Mouse (Mus musculus) Patski (cell line): Measurements from ENCODE around the gene Ilf3. TPM values are rescaled to one million over a fixed set of nuclear protein-coding genes. Genes with fewer than 3 reads are reported as not detected.

Experiments
- ATAC-seq: fragments of 100-300 bp; one replicate; pipeline ENCODE4 v1.8.0; 2021
- CTCF ChIA-PET: fragments of 350-600 bp; sonication (Branson Sonifier 250); formaldehyde crosslinking; loops from one replicate; lab custom pipeline; 2022; ENCODE audit warnings: inconsistent platforms; lab: Charles Lee
- POLR2A ChIA-PET: fragments of 350-600 bp; sonication (Branson Sonifier 250); formaldehyde crosslinking; loops from one replicate; lab custom pipeline; 2022; ENCODE audit warnings: antibody characterized with exemption, inconsistent platforms; lab: Charles Lee
- DNase-seq: peaks from one replicate; pipeline ENCODE4 v3.0.0-alpha.2; 2011; ENCODE audit warnings: low read depth, low spot score
- H3K27me3 ChIP-seq: fragments of 371-371 bp; one replicate; pipeline ENCODE4 v1.5.1; 2021
- CTCF ChIP-seq: fragments of 100-300 bp; IDR thresholded peaks from one replicate; pipeline ENCODE4 v1.5.1; 2021
- in situ Hi-C: fragments of 300-500 bp; cut with MboI; formaldehyde crosslinking; loops from 3 replicates; pipeline ENCODE4 v1.11.1; 2018; ENCODE audit warnings: low pct_unique_long_range_greater_than_20kb, mixed read lengths
- polyA plus RNA-seq: library from polyadenylated mRNA; unstranded; gene quantifications from one replicate; pipeline ENCODE4 v1.2.3, GENCODE M21; 2021

The Ilf3 gene
- polyA plus RNA-seq, 1 experiment from 2014 or later: 110 TPM

DNA sequence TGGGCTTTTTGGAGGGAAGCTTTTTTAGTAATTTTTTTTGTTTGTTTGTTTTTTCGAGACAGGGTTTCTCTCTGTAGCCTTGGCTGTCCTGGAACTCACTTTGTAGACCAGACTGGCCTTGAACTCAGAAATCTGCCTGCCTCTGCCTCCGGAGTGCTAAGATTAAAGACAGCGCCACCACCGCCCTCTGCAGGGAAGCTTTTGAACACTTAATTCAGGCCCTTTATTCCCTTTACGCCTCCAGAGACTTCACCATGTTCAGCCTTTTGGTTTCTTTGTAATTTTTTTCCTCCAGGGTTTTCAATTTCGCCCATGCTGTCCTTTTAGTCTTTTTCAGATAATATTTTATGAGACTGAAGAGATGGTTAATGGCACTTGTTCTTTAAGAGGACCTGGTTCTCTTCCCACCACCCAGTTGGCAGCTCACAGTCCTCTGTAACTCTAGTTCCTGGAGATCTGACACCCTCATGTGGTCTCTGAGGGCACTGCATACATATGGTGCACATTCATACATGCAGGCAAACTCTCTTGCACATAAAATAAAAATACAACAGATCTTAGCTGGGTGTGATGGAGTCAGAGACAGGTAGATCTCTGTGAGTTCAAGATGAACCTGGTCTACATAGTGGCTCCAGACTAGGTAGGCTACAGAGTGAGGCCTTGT is 77.5 kb downstream of the Ilf3 start:
- no peak for TF ChIP-seq CTCF
- ATAC-seq (no peak), DNase-seq (no peak)
- POLR2A ChIA-PET: interaction anchor here (1.0 kb wide), 1 partner anchor 12 kb away, joined by 3 read pairs; no protein-coding TSS in a partner anchor
- in situ Hi-C loops: no loop called here
- no peaks in the 10 kb centered on the region for H3K27me3 ChIP-seq
- CTCF ChIA-PET: interaction anchor here (0.8 to 1.7 kb wide), 3 partner anchors 10 to 15 kb away, joined by 3 read pairs; no protein-coding TSS in a partner anchor

DNA sequence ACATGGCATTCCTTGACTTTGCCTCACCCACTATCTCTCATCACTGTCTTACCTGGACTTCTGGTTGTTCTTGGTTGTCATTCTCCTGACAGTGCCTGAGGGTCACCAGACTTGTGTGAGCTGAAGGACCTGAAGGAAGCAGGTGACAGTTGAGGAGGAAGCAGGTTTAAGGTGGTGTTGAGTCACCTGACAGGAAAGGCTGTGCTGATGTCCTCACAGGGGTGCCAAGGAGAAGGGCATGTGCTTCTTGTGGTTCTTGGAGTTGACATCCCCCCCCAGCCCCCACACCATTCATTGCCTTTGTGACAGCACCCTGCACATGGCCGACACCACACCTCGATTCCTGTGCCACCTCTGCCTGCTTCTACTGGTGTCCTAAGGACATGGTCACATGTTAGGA is 80.1 kb downstream of the Ilf3 start:
- H3K27me3 ChIP-seq: no peaks in the 10 kb centered on the region
- ChIA-PET POLR2A (no interaction called here), CTCF (no interaction called here)
- DNase-seq: no peak
- ATAC-seq: no peak
- in situ Hi-C loops: no loop called here
- no peak for TF ChIP-seq CTCF

DNA sequence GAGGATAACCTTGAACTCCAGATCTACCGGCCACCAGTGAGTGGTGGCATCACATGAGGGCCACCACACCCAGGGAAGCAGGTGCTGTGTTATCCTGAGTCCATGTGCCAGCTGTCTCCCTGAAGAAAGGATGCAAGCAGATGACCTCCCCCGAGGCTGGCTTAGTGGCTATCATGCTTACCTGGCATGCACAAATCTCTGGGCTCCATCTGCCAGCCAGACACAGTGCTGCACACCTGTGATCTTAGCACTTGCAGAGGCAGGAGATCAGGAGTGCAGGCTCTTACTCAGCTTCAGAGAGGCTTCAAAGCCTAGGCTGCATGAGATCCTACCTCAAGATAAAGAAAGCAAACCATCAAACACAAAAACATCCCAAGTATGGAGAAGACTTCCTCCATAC is 82.0 kb downstream of the Ilf3 start:
- in situ Hi-C loops: no loop called here
- H3K27me3 ChIP-seq: no peaks in the 10 kb centered on the region
- CTCF ChIA-PET: interaction anchor here (1.0 to 1.4 kb wide), 2 partner anchors 11 to 24 kb away, joined by 3 to 5 read pairs; no protein-coding TSS in a partner anchor
- POLR2A ChIA-PET: no interaction called here
- no peak for TF ChIP-seq CTCF
- DNase-seq (no peak), ATAC-seq (no peak)

DNA sequence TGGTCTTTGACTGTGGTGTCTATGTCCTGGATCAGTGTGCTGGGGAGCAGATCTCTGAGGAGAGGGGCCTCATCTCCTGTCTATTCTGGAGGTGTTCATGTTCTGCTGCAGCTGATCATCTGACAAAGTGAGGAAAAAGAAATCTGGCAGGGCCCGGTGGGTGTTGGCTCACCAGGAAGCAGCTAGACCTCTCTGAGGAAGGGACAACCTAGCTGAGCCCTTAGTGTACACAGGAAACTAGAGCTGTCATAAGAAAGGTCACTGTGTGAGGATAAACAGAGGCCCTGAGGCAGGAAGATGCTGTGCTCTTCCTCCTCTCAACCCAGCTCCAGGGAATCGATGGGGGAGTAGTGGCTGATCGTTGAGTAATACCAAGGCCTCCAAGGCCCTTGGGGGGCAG is 82.6 kb downstream of the Ilf3 start:
- in situ Hi-C loops: no loop called here
- no peak for TF ChIP-seq CTCF
- H3K27me3 ChIP-seq: no peaks in the 10 kb centered on the region
- ATAC-seq: no peak
- no peak for DNase-seq
- ChIA-PET POLR2A (no interaction called here), CTCF (no interaction called here)

DNA sequence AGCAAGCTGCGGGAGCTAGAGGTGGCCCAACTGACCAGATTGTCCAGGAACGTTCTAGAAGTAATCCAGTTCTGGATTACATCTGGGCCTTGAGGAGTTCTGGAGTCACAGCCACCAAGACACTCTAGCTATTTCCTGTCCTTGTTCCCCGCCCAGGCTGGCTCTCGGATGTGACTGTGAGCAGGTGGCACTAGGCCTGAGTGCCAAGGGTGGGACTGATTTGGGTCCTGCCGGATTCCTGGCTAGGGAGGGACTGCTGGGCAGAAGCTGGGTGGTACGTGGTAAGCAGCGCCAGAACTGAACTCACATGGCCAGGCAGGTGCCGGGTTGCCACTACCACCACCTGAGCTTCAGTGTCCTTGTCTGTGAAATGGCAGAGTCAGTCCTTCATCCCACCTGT is 83.7 kb downstream of the Ilf3 start:
- in situ Hi-C loops: no loop called here
- no peaks in the 10 kb centered on the region for H3K27me3 ChIP-seq
- ChIA-PET POLR2A (no interaction called here), CTCF (interaction anchor here (0.9 kb wide), 1 partner anchor 20 kb away, joined by 3 read pairs; no protein-coding TSS in a partner anchor)
- DNase-seq: no peak
- TF ChIP-seq CTCF: no peak
- no peak for ATAC-seq

DNA sequence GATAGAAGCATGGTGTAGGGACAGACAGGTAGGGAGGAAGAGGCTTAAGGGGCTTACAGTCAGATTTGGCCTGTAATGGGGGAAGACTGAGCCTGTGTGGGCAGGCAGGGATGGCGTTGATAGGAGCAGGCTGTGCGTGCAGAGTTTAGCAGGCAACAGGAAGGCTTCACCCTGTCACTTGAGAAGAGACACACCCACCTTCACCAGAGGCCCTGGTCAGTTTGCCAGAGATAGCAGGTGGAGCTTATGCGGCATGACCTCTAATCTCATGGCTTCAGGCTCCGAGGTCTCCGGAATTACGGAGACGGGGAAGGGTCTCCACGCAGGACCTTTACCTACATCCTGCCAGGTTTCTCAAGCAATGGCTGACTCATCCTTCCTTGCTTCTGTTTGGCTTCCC is 84.2 kb downstream of the Ilf3 start:
- TF ChIP-seq CTCF: no peak
- POLR2A ChIA-PET: no interaction called here
- ATAC-seq: no peak
- in situ Hi-C loops: no loop called here
- no peak for DNase-seq
- no peaks in the 10 kb centered on the region for H3K27me3 ChIP-seq
- CTCF ChIA-PET: interaction anchor here (0.9 kb wide), 1 partner anchor 20 kb away, joined by 3 read pairs; no protein-coding TSS in a partner anchor

DNA sequence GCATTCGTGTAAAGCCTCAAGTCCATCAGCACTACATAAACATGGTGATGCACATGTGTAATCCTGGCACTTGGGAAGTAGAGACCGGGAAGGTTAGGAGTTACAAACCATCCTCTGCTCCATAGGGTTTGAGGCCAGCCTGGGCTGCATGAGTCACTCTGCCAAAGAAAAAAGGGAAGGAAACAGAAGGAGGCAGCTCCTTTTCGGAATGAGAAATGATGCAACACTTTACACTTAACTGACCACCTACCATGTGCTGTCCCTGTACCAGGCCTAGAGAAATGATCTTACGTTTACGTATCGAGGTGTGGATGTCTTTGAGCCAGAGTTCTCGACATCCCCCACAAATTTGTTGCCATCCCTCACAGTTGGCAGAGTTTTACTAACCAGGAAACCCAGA is 85.3 kb downstream of the Ilf3 start:
- ChIA-PET POLR2A (no interaction called here), CTCF (no interaction called here)
- TF ChIP-seq CTCF: no peak
- ATAC-seq (no peak), DNase-seq (no peak)
- no peaks in the 10 kb centered on the region for H3K27me3 ChIP-seq
- in situ Hi-C loops: no loop called here

DNA sequence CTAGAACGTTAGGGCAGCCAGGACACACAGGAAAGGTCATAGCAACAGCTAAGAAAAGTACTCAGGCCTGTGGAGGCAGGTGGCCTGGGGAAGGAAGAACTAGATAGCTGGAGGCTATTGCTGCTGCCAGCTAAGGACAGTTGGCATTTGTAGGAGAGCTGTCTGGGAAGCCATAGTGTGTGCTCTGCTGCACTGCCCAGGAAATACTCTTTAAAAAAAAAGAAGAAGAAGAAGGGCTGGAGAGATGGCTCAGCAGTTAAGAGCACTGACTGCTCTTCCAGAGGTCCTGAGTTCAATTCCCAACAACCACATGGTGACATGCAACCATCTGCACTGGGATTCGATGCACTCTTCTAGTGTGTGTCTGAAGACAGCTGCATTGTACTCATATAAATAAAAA is 85.8 kb downstream of the Ilf3 start:
- ChIA-PET POLR2A (no interaction called here), CTCF (no interaction called here)
- no peaks in the 10 kb centered on the region for H3K27me3 ChIP-seq
- in situ Hi-C loops: no loop called here
- TF ChIP-seq CTCF: no peak
- ATAC-seq: no peak
- DNase-seq: no peak

DNA sequence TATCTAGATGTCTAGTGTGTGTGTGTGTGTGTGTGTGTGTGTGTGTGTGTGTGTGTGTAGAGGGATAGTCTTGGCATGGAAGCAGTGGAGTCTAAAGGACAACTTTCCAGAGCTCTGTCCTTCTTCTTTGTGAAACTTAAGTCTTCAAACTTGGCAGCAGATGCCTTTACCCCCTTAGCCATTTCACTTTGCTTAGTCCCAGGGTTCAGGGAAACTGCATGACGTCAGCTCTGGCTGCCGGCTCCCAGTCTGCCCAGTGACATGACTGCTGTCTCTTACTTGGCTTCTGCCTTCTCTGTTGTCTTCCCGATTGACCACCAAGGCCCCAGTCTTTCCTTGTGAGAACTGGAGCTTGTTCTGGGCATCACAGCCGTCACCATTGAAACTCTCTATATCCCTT is 86.9 kb downstream of the Ilf3 start:
- in situ Hi-C loops: no loop called here
- no peak for DNase-seq
- ChIA-PET POLR2A (no interaction called here), CTCF (no interaction called here)
- ATAC-seq: no peak
- TF ChIP-seq CTCF: no peak
- no peaks in the 10 kb centered on the region for H3K27me3 ChIP-seq

Other genes with a start within 250 kb of the Ilf3 start
- gene Tyk2, start 236.6 kb upstream of the Ilf3 start, polyA plus RNA-seq: 20.3 TPM
- gene Cdc37, start 217.9 kb upstream of the Ilf3 start, polyA plus RNA-seq: 312 TPM
- gene Pde4a, start 202.2 kb upstream of the Ilf3 start, polyA plus RNA-seq: 3.0 TPM
- gene Keap1, start 128.5 kb upstream of the Ilf3 start, polyA plus RNA-seq: 49.7 TPM
- not detected for gene S1pr5, start 119.4 kb upstream of the Ilf3 start, polyA plus RNA-seq
- gene Atg4d, start 102.6 kb upstream of the Ilf3 start, polyA plus RNA-seq: 42.7 TPM
- gene Kri1, start 79.9 kb upstream of the Ilf3 start, polyA plus RNA-seq: 36.9 TPM
- 47.4 TPM for gene Cdkn2d, start 76.5 kb upstream of the Ilf3 start, polyA plus RNA-seq
- not detected for gene Ap1m2, start 55.5 kb upstream of the Ilf3 start, polyA plus RNA-seq
- 245 TPM for gene Slc44a2, start 47.2 kb upstream of the Ilf3 start, polyA plus RNA-seq
- gene Qtrt1, start 44.0 kb downstream of the Ilf3 start, polyA plus RNA-seq: 30.2 TPM
- 75.2 TPM for gene Dnm2, start 57.0 kb downstream of the Ilf3 start, polyA plus RNA-seq
- gene Tmed1, start 142.4 kb downstream of the Ilf3 start, polyA plus RNA-seq: 63.0 TPM
- gene AB124611, start 158.3 kb downstream of the Ilf3 start, polyA plus RNA-seq: not detected
- gene Carm1, start 179.0 kb downstream of the Ilf3 start, polyA plus RNA-seq: 61.7 TPM
- 38.9 TPM for gene Timm29, start 224.9 kb downstream of the Ilf3 start, polyA plus RNA-seq
- gene Yipf2, start 225.0 kb downstream of the Ilf3 start, polyA plus RNA-seq: 39.0 TPM
- gene Smarca4, start 248.3 kb downstream of the Ilf3 start, polyA plus RNA-seq: 89.3 TPM